Mouse (Mus musculus): Measurements from ENCODE around the gene A4gnt.
A peak's percentile ranks its signal among the peaks of the same experiment; 100 is the strongest.

GRCm38 (mm10) chr9:99568347-99569070 is 43.8 kb upstream of the A4gnt start, which contains the start of gene Armc8:
- TF ChIP-seq POLR2A (IDR thresholded peaks at IDR 0.05; ENCODE audit: control insufficient read depth, low read depth, low read length): peak; percentile 72
- TF ChIP-seq CTCF (IDR thresholded peaks at IDR 0.05; ENCODE audit: control insufficient read depth, insufficient read depth, insufficient replicate concordance, low read depth, low read length): no peak

Measured in testis, adult 2 months (tissue).